Mouse (Mus musculus) T-helper 1 cell (primary cell): ENCODE results near the gene Spata48.

Source experiments
- in situ Hi-C: fragments of 300-600 bp; cut with MboI, MseI; formaldehyde crosslinking; loops from one replicate; pipeline ENCODE4 v1.15.1; 2025; ENCODE audit warnings: high pct_unique_total_duplicates

Spata48 gene

DNA sequence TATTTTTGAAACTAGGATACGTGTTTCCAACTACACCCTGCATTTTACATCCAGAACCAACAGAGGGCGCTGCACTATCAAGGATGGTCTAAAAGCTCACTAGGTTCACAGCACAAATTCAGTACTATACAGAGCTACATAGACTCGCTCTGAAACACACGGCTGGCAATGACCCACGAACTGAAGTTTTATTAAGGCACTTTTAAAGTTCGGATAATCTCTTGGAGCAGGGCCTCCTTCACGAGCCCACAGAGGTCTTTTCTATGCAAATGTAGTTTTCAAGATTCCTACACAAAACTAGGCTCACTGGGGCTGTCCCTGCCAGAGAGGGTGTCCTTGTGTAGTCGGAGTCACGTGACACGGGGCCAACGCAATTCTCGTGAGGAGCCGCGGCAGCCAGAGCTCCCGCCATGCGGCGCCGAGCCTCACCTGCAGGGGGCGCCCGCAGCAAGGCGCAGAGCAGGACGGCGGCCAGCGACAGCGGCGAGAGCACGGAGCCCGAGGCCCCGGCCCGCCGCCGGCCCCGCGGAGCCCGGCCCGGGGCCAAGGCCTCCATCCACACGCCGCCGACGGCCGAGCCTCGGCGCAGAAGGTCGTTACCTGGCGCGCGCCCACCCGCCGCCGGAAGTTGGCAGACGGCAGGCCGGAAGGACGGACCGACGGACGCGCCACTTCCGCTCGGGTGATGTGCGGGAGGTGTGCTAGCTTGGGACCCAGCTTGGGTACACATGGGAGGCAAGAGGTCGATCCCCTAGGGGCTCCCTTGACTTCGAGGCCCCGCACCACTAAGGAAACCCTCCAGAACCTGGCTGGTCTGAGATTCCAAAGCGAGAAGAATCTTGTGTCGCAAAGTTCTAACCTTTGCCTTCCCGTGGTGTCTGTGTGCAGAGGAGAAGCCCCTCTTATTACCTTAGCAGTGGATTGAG lies at the start of gene Spata48, which contains the start of gene Zpbp:
Gene Spata48 (plus strand): TSS at position 460 of the 926 bp plus-strand sequence.
Gene Zpbp (minus strand): TSS at position 774 of the 926 bp plus-strand sequence.
- in situ Hi-C loops: loop anchor here (5.0 kb wide), 1 partner anchor 35 kb away; no protein-coding TSS in a partner anchor

DNA sequence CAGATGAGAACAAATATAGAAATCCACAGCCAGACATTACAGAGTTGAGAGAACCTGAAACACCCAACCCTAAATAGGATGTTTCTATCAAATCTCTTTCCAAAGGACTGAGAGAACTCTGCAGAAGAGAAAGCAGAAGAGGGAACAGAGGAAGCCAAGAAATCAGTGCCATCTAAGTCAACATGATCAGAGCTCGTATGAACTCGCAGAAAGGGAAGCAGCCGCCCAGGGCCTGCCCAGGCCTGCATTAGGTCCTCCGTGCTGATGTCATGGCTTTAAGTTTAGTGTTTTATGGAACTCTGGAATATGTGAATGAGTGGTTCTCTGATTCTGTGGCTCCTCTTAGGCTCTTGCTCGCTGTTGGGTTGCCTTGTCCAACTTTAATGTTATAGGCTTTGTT lies 47.7 kb upstream of the Spata48 start:
- in situ Hi-C loops: loop anchor here (10.0 kb wide), 1 partner anchor 1749 kb away; no protein-coding TSS in a partner anchor

DNA sequence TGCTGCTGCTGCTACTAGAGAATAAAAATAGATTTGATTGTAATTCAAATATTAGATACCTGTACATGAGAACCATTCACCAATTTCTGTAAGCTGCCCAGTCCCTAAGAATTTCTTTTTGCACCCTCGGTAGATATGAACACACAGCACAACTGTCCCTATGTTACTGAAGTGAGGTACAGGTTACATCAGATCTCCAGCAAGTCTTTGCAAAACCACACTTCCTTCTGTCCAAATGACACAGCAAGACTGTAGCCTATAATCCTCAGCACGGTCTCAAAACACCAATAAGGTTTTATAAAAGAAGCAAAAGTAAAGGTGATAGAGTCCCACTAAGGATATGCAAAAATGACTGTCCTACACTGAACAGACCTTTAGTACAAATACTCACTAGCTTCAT lies 44.5 kb upstream of the Spata48 start:
- in situ Hi-C loops: loop anchor here (10.0 kb wide), 1 partner anchor 1753 kb away; no protein-coding TSS in a partner anchor

DNA sequence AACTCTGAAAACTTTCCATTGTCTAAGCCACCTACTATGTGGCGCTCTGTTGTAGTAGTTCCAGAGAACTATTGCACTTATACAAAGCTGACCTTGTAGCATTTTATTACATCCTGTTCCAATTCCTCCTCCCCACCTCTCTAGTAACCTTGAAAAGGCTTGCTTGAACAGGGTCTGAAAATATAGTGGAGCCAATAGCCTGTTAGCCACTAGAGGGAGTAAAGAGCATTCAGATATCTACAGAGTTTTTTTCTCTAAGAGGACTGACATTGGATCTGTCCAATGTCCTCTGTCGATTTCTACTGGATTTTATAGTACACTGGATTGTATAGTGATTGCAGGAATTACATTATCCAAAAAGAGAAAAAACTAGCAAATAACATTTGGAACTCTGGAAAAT lies 6.9 kb upstream of the Spata48 start:
- in situ Hi-C loops: loop anchor here (5.0 kb wide), 1 partner anchor 332 kb away; no protein-coding TSS in a partner anchor

DNA sequence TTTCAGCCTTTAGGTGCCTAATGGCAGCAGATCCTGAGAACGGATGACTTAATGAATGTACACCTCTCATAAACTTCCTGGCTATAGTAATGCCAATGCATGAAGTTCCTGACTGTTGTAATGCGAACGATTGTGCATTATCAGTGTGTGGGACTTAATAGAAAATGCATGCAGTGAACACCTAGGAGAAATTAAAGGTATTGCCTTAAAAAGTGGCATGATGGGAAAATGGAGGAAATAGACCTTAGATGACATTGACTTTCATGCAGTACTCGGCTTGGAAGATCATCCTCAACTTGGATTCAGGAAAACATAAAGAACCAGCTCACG lies 632 bp downstream of the Spata48 start:
- in situ Hi-C loops: loop anchor here (5.0 kb wide), 1 partner anchor 35 kb away; no protein-coding TSS in a partner anchor

DNA sequence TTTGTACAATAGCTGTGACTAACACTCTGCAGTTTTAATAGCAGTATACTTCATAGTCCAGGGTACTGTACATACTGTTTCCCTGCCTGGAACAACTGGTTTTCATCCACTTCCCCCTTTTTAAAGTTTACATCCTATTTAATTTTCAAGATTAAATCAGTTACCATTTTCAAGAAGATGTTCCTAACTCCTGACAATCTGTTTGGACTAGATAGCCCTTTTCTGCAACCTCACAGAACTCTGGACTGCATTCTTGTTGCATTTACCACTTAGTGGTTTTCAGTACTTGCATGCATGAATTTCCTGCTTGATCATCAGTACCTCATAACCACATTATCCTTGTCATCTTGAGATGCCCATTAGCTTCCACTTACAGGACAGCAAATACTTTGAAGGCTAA lies 7.0 kb downstream of the Spata48 start:
- in situ Hi-C loops: no loop called here

DNA sequence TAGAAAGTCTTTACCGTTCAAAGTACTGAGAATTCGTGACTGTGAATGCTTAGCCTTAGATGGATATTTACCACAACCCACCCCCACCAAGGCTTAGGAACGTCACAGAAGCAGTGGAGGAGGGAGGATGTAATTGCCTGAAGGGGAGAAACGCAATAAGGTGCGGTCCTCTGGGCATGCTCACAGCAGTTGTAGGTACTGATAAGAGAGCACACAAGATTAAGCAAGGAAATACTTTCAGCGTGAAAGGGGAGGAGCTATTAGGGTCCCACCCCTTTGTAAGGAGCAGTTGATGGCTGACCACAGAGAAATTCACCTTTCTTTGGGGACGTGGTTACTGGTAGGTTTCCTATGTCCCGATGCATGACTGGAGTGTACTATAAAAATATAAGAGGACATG lies 22.5 kb downstream of the Spata48 start:
- in situ Hi-C loops: no loop called here

DNA sequence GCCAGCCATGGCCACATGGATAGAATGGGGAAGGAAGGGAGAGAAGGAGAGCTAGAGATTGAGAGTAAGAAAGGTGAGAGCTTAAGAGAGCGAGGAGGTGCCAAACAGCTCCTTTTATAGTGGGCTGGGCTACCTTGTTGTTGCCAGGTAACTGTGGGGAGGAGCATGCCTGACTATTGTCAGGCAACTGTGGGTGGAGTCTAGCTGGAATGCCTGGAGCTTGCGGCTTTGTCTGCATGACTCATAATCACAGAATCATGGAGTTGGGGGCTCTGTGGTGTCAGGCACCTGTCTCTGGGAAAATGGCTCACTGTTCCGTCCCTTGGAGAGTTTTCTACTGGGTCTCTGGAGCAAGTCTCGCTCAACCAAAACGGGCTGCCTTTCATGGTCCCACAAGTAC lies 30.1 kb downstream of the Spata48 start:
- in situ Hi-C loops: no loop called here

DNA sequence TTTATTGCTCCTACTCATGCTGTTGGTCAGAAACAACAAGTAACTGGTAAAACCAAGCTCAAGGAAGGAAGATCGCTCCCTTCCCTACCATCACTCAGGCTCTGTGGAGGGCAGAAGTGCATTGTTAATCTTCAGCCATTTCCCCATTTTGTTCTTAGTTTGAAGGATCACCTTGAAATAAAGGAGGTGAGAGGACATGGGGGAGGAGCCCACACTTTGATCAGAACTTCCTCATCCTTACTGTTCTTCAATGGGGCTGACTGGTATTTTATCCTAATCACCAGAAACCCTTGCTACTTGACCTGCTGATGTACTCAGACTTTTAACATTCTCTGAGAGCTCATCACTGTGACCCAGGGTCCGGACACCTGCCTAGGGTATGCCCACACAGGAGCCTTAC lies 33.8 kb downstream of the Spata48 start:
- in situ Hi-C loops: loop anchor here (5.0 kb wide), 1 partner anchor 33 kb away; the partner anchor contains the start of genes Spata48 and Zpbp

DNA sequence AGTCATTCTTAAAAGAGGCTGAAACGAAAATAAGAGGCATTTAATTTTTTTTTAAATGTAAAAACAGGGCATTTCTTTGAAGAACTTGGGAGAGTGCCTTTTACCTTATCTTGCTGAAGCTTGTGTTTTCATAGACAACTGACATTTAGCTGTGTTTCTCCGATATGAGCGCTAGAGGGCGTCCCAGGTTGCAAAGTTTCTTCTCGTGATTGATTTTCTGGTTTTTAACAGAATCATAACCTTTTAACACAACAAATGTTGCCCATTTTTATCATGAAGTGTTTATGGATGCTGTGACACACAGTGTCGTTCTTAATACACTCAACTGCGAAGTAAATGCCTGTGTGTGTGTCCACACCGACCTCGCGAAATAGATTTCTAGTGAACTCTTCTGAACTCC lies 38.0 kb downstream of the Spata48 start:
- in situ Hi-C loops: loop anchor here (5.0 kb wide), 2 partner anchors 38 to 182 kb away; partner anchors contain the start of genes Spata48 and Zpbp

DNA sequence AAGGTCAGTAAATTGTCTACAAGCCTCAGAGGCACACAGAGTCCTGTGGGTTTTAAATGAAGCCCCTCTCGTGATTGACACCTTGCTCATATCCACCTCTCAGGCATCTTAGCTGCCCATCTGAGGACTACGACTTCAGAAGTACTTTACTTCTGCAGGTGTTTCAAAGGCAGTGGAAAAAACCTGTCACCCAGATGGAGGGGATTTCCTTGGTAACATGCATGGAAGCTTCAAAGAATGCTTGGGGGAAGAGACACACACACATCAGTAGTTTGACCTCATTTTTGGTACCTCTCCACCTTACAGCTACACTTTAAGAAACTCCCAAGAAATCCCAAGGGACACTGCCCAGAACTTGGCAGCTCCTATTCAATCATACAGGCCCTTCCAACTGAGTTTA lies 44.3 kb downstream of the Spata48 start:
- in situ Hi-C loops: no loop called here

DNA sequence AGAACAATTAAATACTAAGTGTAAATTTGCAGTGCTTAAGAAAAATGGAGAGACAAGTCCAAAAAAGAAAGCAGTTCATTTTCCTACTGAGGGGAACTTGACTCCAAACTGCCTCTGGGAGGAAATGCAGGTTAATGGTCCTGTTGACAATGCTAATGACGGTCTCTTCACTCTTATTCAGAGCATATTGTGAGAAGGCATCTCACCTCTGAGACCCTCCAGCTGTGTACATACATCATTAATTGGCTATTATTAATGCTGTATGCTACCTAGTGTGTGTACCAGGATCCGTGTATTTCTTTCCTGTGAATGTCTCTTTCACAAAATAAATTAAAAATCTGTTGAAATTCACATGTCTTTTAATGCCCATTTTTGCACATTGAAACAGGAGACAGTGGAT lies 47.5 kb downstream of the Spata48 start:
- in situ Hi-C loops: no loop called here

DNA sequence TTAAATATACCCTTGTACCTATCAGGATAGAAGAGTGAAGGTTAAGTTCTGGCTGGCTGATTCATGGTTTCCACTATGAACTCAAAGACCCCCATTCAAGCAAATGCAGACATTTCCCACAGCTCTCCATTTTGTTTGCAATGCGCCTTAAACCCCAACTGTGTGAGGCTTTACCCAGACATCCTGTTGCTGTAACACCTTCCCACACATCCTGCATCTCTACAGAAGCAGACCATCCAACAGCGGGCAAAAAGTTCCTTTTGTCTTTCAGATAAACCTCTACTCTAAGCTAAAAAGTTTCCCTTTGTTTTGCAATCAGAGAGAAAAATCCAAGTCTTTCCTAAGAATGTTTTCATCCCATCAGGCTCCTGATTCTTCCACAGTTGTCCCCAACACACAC lies 50.2 kb downstream of the Spata48 start:
- in situ Hi-C loops: loop anchor here (5.0 kb wide), 1 partner anchor 35 kb away; no protein-coding TSS in a partner anchor

DNA sequence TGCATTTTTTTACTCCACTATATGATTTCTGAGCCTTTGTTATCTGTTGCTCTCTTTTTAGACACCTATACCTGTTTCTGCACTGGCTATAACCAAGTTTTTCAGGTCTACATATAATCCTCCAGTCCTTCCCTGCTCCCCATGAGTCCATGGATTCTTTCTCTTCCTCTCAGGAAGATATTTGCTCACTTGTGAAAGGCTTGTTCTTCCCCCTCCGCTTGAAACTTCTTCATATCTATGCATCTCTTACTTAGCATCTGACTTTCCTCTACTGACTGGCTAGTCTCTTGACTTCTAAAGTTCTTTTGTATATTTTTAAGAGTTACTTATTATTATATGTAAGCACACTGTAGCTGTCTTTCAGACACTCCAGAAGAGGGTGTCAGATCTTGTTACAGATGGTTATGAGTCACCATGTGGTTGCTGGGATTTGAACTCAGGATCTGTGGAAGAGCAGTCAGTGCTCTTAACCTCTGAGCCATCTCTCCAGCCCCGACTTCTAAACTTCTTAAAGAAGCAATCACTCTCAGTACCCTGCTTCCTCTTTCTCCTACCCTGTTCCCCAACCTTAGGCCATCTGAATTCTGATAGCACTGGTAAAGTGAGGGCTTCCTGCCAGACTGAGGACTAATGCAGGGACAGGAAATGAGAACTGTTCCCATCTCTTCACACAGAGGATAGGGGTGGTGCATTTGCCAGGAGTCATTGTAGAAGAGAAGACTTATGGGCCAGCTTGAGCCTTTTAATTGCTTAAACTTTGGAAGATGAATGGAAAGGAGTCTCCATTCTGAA lies 51.3 kb downstream of the Spata48 start:
- in situ Hi-C loops: loop anchor here (5.0 kb wide), 1 partner anchor 34 kb away; no protein-coding TSS in a partner anchor

DNA sequence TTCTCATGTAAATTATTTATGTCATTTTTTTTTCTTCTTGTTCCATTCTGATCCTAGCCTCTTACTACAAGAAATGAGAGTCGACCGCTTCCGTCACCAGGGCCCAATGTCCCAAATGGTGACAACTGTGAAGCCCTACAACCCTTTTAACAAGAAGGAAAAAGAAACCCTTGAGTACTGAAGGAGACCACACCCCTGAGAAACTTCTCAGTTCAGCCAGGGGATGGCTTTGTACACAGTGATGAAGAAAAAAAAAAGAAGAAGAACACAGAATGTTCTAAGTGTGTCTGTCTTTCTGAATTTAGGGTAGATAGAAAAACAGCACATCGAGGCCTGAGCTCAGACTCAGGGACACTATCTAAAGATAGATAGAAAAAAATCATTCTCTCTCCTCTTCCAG lies 53.0 kb downstream of the Spata48 start:
- in situ Hi-C loops: loop anchor here (5.0 kb wide), 1 partner anchor 32 kb away; no protein-coding TSS in a partner anchor

DNA sequence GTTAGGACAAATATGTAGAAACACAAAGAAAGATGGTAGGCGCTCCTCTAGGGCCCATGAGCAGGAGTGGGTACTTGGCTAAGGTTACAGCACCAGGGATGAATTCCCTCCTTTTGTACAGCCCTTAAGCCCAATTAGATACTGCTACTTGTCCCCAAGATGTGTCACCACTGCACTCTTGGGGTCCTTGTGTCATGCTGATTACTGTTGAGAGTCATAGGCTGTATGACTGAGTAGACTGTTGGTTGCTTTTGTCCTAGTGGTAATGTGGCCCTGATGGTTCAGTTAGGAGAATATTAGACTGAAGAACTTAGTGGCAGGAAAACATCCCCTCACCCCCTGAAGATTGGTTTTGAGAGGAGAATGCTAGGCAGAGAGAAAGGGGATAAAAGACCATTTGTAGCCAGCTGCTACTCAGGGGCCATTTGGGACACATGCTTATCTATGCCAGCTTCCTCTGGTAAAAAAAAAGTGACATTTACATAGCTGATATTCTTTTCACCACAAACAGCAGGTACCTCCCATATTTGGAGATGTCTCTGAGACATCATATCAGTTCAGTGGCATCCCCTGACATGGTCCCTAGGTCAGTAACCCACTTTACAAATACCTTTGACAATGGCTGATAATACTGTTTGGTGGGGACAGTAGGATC lies 56.0 kb downstream of the Spata48 start:
- in situ Hi-C loops: no loop called here

DNA sequence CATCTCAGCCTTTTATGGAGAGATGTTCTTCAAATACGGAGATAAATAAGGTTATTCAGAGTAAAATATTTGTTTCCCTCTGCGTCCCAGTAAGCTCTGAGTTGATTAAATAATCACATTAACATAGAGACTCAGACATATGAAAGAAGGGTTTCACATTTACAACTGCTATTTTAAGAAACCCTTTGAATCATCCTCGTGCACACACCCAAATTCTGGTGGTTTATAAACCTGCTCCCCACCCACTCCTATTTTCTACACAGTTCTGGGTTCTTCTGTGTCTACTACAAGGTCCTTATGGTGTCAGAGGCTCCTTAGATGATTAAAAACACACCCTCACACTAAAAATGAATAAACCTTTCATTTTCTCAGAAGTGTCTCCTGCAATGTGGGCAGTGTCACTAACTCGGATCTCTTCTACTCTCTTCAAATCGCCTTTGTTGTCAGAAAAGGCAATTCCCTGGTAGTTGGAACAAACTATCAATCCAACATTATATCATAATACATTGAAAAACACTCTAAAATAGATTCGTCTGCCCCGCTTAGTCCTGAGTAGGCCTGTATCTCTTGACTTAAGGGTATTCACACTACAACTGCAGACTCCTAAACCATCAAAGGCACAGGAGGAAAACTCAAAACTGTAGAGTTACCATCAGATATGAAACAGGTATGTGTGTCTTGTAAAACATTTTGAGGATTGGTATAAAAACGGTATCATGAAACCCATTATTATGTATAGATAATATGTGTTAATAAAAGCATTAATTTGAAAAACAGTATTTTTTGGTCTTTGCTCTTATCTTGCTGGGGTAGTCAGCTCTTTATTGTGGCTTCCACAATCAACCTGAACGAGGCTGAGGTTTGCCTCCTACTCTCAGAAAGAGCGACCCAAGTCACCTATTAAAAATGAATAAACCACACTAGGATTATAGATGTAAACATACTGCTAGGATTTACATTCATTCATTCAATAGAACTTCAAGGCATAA lies 57.7 kb downstream of the Spata48 start:
- in situ Hi-C loops: no loop called here

DNA sequence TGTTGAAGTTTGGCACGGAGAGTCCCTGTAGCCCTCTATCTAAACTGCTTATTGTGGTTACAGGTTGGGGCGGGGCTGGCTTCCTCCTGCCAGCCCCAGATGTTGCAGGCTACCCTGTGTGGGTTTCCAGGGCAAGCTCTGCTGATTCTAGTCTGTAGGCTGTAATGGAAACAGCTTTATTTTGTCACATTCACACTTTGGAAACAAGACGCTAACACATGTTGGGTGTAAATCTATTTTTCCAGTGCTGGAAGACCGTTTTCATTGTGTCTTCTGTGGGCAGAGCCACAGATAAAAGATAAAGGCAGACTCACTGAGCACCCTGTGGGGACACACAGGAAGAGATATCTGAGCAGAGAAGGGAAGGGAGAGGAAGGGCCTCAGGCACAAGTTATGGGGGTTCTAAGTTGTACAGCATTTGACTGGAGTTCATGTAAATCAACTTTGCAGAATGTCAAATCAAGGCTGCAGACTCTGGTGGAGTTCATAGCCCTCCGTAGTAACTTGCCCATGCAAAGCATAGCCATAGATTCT lies 60.1 kb downstream of the Spata48 start:
- in situ Hi-C loops: no loop called here

DNA sequence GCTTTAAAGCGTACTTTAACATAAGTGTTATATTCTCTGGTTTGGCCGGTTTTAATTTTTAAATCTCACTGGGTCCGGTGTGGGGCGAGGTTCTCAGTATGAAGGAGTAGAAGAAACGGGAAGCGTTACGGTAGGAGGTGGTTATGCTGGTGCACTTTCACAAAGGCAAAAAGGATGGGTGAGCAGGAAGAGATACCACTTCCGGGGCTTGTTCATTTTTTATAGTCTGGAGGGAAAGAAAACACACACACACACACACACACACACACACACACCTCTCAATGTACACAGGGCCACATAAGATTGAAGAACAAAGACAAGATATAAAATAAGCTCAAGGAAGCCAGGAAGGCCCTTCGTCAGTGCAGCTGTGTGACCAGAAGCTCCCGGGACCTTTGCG lies 66.9 kb downstream of the Spata48 start:
- in situ Hi-C loops: no loop called here

DNA sequence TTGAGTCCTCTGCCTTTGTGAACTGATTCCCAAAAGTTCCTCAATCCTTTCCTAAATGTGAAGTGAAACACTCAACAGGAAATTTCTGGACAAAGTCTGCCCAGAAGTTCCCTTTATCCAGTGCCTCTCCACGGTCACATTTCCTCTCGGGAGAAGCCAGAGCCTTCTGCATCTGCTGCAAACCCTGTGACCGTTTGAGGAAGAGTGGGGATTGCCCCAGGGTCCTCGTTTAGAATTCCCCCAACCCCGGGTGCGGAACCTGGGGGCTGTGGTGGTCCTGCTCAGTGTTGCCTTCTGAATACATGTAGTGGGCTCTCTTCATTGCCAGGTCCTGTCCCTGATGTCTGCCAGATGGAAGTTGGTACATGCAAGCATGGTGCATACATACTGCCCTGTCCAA lies 67.3 kb downstream of the Spata48 start:
- in situ Hi-C loops: no loop called here
